Mouse (Mus musculus): ENCODE data around the gene Acan. TPM values are rescaled to one million over a fixed set of nuclear protein-coding genes. Genes with fewer than 3 reads are reported as not detected.

Gene Acan
- total RNA-seq, 1 experiment from 2014 or later = not detected

- ATAC-seq (replicated peaks; ENCODE audit: insufficient number of reproducible peaks, low FRiP score, low TSS enrichment, poor library complexity, severe bottlenecking) = no peak
These were observed 77.7 kb downstream of the Acan start, which contains the start of gene Hapln3 for GRCm38 (mm10) chr7:79130843-79131444. TSS of gene Hapln3 (minus strand) at chr7:79131018.

DNA sequence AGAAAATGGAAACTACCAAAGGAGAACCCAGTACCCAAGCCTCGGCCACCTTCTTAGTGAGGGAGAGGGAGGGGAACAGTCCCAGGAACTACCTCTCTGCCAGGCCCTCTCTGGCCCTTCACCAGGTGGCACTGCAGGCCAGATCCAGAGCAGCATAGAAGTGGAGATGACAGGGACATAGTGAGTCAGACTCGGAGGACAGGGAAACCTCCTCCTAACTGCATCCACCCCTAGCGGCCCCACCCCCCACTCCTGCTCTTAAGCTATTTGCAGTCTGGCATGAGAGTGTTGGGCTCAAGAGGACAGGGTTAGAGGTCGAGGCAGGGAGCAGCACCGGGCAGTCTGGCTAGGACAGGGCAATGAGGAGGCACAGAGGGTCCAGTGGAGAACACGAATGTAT is 80.1 kb downstream of the Acan start:
- no peak for ATAC-seq (replicated peaks; ENCODE audit: insufficient number of reproducible peaks, low FRiP score, low TSS enrichment, poor library complexity, severe bottlenecking)

DNA sequence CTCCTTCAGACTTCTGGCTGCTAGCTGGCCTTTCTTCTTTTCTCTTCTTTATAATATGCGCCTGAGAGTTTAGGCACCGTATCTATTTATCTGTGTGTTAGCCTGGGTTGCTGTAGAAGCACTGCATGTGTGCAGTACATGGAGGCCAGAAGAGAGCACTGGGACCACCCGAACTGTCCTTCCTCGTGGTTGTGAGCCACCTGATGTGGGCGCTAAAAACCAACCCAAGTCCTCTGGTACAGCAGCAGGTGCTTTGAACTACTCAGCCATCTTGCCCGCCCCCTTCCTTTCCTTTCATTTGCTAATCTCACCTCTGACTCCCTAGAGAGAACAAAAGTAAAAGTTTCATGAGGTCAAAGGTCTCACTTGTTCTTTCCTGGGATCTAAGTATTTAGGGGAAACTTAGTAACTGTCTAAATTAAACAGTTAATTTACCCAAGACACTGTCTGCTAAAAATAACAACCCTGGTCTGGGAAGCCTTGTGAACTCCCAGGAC is 86.1 kb downstream of the Acan start:
- ATAC-seq (replicated peaks; ENCODE audit: insufficient number of reproducible peaks, low FRiP score, low TSS enrichment, poor library complexity, severe bottlenecking) = no peak

DNA sequence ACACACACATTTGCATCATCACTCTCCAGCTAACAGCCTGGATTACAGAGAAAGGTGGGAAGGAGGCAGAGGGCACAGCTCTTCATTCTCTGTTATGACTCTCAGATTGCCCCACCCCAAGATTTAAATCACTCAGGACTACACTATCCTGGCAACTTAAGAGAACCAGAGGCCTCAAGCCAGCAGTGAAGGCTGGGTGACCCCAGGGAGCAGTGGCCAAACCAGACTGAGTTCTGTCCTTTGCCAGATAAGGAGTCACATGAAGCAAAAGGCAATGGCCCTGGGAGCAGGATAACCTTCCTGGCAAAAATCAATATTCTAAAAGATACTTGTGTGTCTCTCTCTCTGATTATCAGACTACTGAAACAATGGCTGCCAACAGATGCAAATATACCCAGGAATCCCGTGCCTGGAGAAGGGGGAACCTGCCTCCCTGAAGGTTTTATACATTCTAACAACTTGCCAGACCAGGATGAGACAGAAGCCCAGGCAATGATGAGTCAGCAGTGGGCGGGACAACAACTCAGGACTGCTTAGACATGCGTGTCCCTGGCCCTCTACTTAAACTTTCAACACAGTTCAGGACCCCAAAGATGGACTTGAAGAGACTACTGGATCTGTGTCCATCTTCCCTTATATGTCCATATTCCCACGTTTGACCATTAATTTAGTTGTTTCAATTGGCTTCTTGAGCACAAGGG is 86.8 kb downstream of the Acan start:
- ATAC-seq (replicated peaks; ENCODE audit: insufficient number of reproducible peaks, low FRiP score, low TSS enrichment, poor library complexity, severe bottlenecking) = no peak

- no peak for ATAC-seq (replicated peaks; ENCODE audit: insufficient number of reproducible peaks, low FRiP score, low TSS enrichment, poor library complexity, severe bottlenecking)
These were observed 87.6 kb downstream of the Acan start for GRCm38 (mm10) chr7:79140897-79141296.

- no peak for ATAC-seq (replicated peaks; ENCODE audit: insufficient number of reproducible peaks, low FRiP score, low TSS enrichment, poor library complexity, severe bottlenecking)
These were observed 93.9 kb downstream of the Acan start for GRCm38 (mm10) chr7:79147011-79147837.

DNA sequence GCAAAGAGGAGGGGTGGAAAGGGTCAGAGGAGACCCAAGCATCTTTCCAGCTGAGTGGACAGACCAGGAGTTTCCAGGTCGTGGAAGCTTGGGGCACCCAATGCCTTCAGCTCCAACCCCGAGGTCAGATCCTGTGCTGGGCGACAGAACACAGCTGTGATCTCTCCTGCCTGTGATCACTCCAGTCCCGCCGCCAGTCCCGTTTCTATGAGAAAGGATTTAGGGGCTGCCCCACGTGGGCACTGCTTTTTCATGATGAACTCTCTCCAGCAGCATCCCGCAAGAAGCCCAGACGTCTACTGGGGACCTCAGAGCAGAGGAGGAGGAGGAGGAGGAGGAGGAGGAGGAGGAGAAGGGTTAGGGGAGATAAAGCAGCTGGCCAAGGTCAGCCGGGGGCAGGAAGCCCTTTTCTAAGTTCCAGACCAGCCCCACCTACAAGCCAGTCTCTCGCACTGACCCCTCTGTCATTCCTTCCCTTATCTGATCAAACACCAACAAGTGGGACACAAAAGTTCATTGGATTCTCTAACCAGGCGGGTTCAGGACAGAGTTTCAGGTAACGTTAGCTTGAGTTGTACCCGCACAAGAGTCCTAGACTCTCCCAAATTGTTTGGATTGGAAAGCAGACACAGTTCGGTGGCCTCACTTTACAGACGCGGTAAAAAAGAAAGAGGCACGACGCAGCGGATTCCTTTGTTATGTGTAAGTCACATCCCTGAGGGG is 94.8 kb downstream of the Acan start:
- ATAC-seq (replicated peaks; ENCODE audit: insufficient number of reproducible peaks, low FRiP score, low TSS enrichment, poor library complexity, severe bottlenecking) = no peak

GRCm38 (mm10) chr7:79148711-79149266 is 95.5 kb downstream of the Acan start, which contains the start of gene Mfge8:
TSS of gene Mfge8 (minus strand) at chr7:79149060.
- peak; percentile 86 for ATAC-seq (replicated peaks; ENCODE audit: insufficient number of reproducible peaks, low FRiP score, low TSS enrichment, poor library complexity, severe bottlenecking)

DNA sequence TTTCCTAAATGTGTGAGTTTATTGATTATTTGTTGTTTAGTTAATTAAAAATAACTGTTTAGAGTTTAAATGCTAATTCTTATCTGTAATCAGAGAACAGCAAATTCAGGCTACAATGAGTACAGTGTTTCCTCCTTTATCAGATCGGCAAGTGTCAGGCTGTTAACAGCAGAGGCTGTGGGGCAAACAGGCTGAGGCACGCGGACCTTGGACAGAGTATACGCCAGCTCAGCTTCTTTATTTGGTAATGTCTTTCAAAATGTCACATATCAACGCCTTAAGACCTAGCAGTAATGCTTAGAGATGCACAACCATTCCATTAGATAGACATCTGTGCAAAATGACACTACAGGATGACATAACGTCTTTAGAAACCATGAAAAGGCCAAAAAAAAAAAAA is 96.2 kb downstream of the Acan start:
- ATAC-seq (replicated peaks; ENCODE audit: insufficient number of reproducible peaks, low FRiP score, low TSS enrichment, poor library complexity, severe bottlenecking) = no peak

GRCm38 (mm10) chr7:79159406-79159805 is 106.1 kb downstream of the Acan start:
- no peak for ATAC-seq (replicated peaks; ENCODE audit: insufficient number of reproducible peaks, low FRiP score, low TSS enrichment, poor library complexity, severe bottlenecking)

Other genes with a start within 250 kb of the Acan start
- 7.2 to 12.1 TPM (median 8.7 TPM) in 3 replicates for gene Det1, start 206.2 kb upstream of the Acan start, total RNA-seq (2017)
- gene Aen, start 157.6 kb upstream of the Acan start, total RNA-seq (2017) = 30.6 to 58.9 TPM (median 31.2 TPM) in 3 replicates
- 25.2 to 43.8 TPM (median 37.3 TPM) in 3 replicates for gene Isg20, start 140.1 kb upstream of the Acan start, total RNA-seq (2017)
- gene Hapln3, start 77.5 kb downstream of the Acan start, total RNA-seq (2017) = not detected in 3 replicates
- gene Mfge8, start 95.6 kb downstream of the Acan start, total RNA-seq (2017) = 6.0 to 15.7 TPM (median 12.6 TPM) in 3 replicates
- gene Abhd2, start 219.7 kb downstream of the Acan start, total RNA-seq (2017) = 39.9 to 69.6 TPM (median 41.0 TPM) in 3 replicates

Data from monocyte, adult 5-6 weeks (primary cell).